Mouse (Mus musculus): ENCODE results near the gene Rabl3.

GRCm38 (mm10) chr16:37532046-37532445 lies 7.6 kb upstream of the Rabl3 start:
- TF ChIP-seq CTCF (IDR thresholded peaks at IDR 0.05; ENCODE audit: extremely low read depth, insufficient read depth, insufficient read length, insufficient replicate concordance): no peak
- no peak for TF ChIP-seq POLR2A (IDR thresholded peaks at IDR 0.05; ENCODE audit: low read depth, low read length)
